Mouse (Mus musculus) ES-E14 (cell line): ENCODE data around the gene Skap2.

Experiments
- CHD2 ChIP-seq: IDR thresholded peaks from 2 replicates; pipeline ENCODE4 v1.6.1; 2014; ENCODE audit warnings: mild to moderate bottlenecking, low read depth, low read length, inconsistent platforms
- HCFC1 ChIP-seq: IDR thresholded peaks from 2 replicates; pipeline ENCODE4 v1.6.1; 2012; ENCODE audit warnings: low read length, inconsistent platforms, borderline replicate concordance; ENCODE audit not compliant: insufficient read depth
- ZC3H11A ChIP-seq: IDR thresholded peaks from 2 replicates; pipeline ENCODE4 v1.6.1; 2012; ENCODE audit warnings: low read depth, mild to moderate bottlenecking, inconsistent platforms, low read length, borderline replicate concordance

- TF ChIP-seq HCFC1 = no peak
- no peak for TF ChIP-seq CHD2
- TF ChIP-seq ZC3H11A = no peak
These were observed 565 bp downstream of the Skap2 start for GRCm38 (mm10) chr6:52011559-52012408.
